Mouse (Mus musculus) right cerebral cortex, postnatal 14 days (tissue): ENCODE data around the gene Cfap74.

ENCODE experiments used
- DNase-seq: peaks from one replicate; pipeline ENCODE4 v3.0.0; 2022

Gene Cfap74

GRCm38 (mm10) chr4:155409058-155409776 lies at the start of gene Cfap74:
Cfap74 (plus strand) TSS chr4:155409190.
- peak; percentile 87 for DNase-seq

GRCm38 (mm10) chr4:155359560-155360464 lies 49.2 kb upstream of the Cfap74 start:
- DNase-seq, result no peak

GRCm38 (mm10) chr4:155360856-155361255 lies 48.1 kb upstream of the Cfap74 start:
- no peak for DNase-seq

GRCm38 (mm10) chr4:155361303-155361791 lies 47.6 kb upstream of the Cfap74 start, which contains the start of gene Prkcz:
Prkcz (minus strand) TSS chr4:155361361.
- peak; percentile 55 for DNase-seq

- DNase-seq, result no peak
Observed at GRCm38 (mm10) chr4:155362443-155362842, 46.5 kb upstream of the Cfap74 start.

- no peak for DNase-seq
Observed at GRCm38 (mm10) chr4:155366784-155367183, 42.2 kb upstream of the Cfap74 start.

GRCm38 (mm10) chr4:155367739-155368138 lies 41.3 kb upstream of the Cfap74 start:
- DNase-seq, result no peak

- DNase-seq, result peak; percentile 84
Observed at GRCm38 (mm10) chr4:155368684-155369083, 40.3 kb upstream of the Cfap74 start.

GRCm38 (mm10) chr4:155370737-155371715 lies 38.0 kb upstream of the Cfap74 start:
- DNase-seq, result no peak

GRCm38 (mm10) chr4:155371797-155372735 lies 36.9 kb upstream of the Cfap74 start:
- no peak for DNase-seq

- no peak for DNase-seq
Observed at GRCm38 (mm10) chr4:155381974-155382373, 27.0 kb upstream of the Cfap74 start.

- peak; percentile 56 for DNase-seq
Observed at GRCm38 (mm10) chr4:155382752-155383151, 26.2 kb upstream of the Cfap74 start.

GRCm38 (mm10) chr4:155383326-155383725 lies 25.7 kb upstream of the Cfap74 start:
- no peak for DNase-seq

- DNase-seq, result no peak
Observed at GRCm38 (mm10) chr4:155387166-155387565, 21.8 kb upstream of the Cfap74 start.

- DNase-seq, result peak; percentile 43
Observed at GRCm38 (mm10) chr4:155395471-155395870, 13.5 kb upstream of the Cfap74 start.

GRCm38 (mm10) chr4:155396751-155397150 lies 12.2 kb upstream of the Cfap74 start:
- no peak for DNase-seq

- peak; percentile 56 for DNase-seq
Observed at GRCm38 (mm10) chr4:155397511-155398221, 11.3 kb upstream of the Cfap74 start, which contains the start of gene Gabrd. Gabrd (minus strand) TSS chr4:155398112.

- DNase-seq, result no peak
Observed at GRCm38 (mm10) chr4:155398222-155398540, 10.8 kb upstream of the Cfap74 start.

GRCm38 (mm10) chr4:155401121-155401520 lies 7.9 kb upstream of the Cfap74 start:
- DNase-seq, result no peak

- no peak for DNase-seq
Observed at GRCm38 (mm10) chr4:155402489-155402888, 6.5 kb upstream of the Cfap74 start.

GRCm38 (mm10) chr4:155408695-155409057 lies 314 bp upstream of the Cfap74 start:
- no peak for DNase-seq
